Mouse (Mus musculus) heart, embryonic 11.5 days (tissue): ENCODE data around the gene Mmp25. TPM values are rescaled to one million over a fixed set of nuclear protein-coding genes. Genes with fewer than 3 reads are reported as not detected.
A peak's percentile ranks its signal among the peaks of the same experiment; 100 is the strongest.

Source experiments
- ATAC-seq: fragments of 200-750 bp; cut with Nextera tagmentation; replicated peaks from 2 replicates; pipeline ENCODE4 v1.8.0; 2017; ENCODE audit warnings: moderate library complexity; ENCODE audit not compliant: insufficient number of reproducible peaks, low FRiP score, low TSS enrichment
- H3K27ac ChIP-seq: fragments of 300-500 bp; sonication (generic); 2 replicates; pipeline ENCODE4 v1.5.1; 2014; ENCODE audit warnings: mild to moderate bottlenecking, low read depth, low read length
- H3K27me3 ChIP-seq: fragments of 300-500 bp; sonication (generic); 2 replicates; pipeline ENCODE4 v1.6.1; 2014; ENCODE audit warnings: mild to moderate bottlenecking, low read length, mixed read lengths; ENCODE audit not compliant: control insufficient read depth, insufficient read depth
- H3K36me3 ChIP-seq: fragments of 300-500 bp; sonication (generic); 2 replicates; pipeline ENCODE4 v1.6.1; 2014; ENCODE audit warnings: mild to moderate bottlenecking, low read length, moderate library complexity, mixed read lengths; ENCODE audit not compliant: control insufficient read depth, insufficient read depth
- H3K4me1 ChIP-seq: fragments of 300-500 bp; sonication (generic); 2 replicates; pipeline ENCODE4 v1.6.1; 2014; ENCODE audit warnings: low read length; ENCODE audit not compliant: control insufficient read depth, insufficient read depth
- H3K4me2 ChIP-seq: fragments of 300-500 bp; sonication (generic); 2 replicates; pipeline ENCODE4 v1.6.1; 2014; ENCODE audit warnings: mild to moderate bottlenecking, moderate library complexity
- H3K4me3 ChIP-seq: fragments of 300-500 bp; sonication (generic); 2 replicates; pipeline ENCODE4 v1.5.1; 2014; ENCODE audit warnings: low read depth, low read length
- H3K9ac ChIP-seq: fragments of 300-500 bp; sonication (generic); 2 replicates; pipeline ENCODE4 v1.6.1; 2014; ENCODE audit warnings: mild to moderate bottlenecking, low read depth, low read length, moderate library complexity
- H3K9me3 ChIP-seq: fragments of 300-500 bp; sonication (generic); replicated peaks from 2 replicates; pipeline ENCODE4 v1.6.1; 2016; ENCODE audit warnings: low read length; ENCODE audit not compliant: control insufficient read depth
- WGBS: fragments of 180-500 bp; shearing (Covaris S2); extraction: QIAGEN DNeasy Blood & Tissue Kit; methylation state at CpG from one replicate; pipeline ENCODE4 v1.1.7; 2014; ENCODE audit not compliant: insufficient replicate concordance; 5-methylcytosine and 5-hydroxymethylcytosine counted together
- polyA plus RNA-seq: library from polyadenylated mRNA; unstranded; fragments of >200 nt; fragmentation: Nextera tagmentation; extraction: Ambion mirVana; gene quantifications from 2 replicates; pipeline ENCODE4 v1.2.1, GENCODE M21; 2014

The Mmp25 gene
- polyA plus RNA-seq, 1 experiment from 2014 or later: 0.07 TPM

GRCm38 (mm10) chr17:23672761-23673160 is 27.7 kb upstream of the Mmp25 start:
- no peaks in the 10 kb centered on the region for H3K9me3 ChIP-seq
- H3K4me2 ChIP-seq: peak overlapping the region; percentile 95
- peak overlapping the region; percentile 39; the same call in 1 of the 2 replicates for H3K9ac ChIP-seq
- peak overlapping the region; percentile 73 for H3K4me3 ChIP-seq
- H3K4me1 ChIP-seq: peaks cover 21% of the 10 kb centered on the region
- H3K27ac ChIP-seq: no peak overlapping the region
- H3K36me3 ChIP-seq: peaks cover 16% of the 10 kb centered on the region
- no peak for ATAC-seq
- 56% methylated on average over 3 of the region's 3 CpGs for WGBS
- no peaks in the 10 kb centered on the region for H3K27me3 ChIP-seq

DNA sequence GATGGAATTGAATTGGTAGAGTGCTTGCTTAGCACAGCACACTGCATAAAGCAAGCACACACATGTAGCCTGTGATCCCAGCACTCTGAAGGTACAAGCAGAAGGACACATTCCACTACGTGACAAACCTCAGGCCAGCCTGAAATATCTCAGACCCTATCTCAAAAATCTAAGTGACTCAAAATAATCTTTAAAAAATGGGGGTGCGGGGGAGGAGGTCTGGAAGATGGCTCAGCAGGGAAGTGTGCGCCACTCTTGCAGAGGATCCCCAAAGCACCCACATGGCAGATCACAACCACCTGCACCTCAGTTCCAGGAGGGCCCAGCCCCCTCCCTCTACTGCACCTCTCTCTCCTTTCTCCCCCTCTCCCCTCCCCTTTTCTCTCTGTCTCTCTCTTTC is 26.4 kb upstream of the Mmp25 start:
- H3K4me3 ChIP-seq: no peak overlapping the region
- peaks cover 20% of the 10 kb centered on the region for H3K36me3 ChIP-seq
- 89% methylated on average over 3 of the region's 3 CpGs for WGBS
- H3K9ac ChIP-seq: no peak overlapping the region
- no peak overlapping the region for H3K27ac ChIP-seq
- H3K4me2 ChIP-seq: no peak overlapping the region
- ATAC-seq: no peak
- H3K27me3 ChIP-seq: no peaks in the 10 kb centered on the region
- no peaks in the 10 kb centered on the region for H3K9me3 ChIP-seq
- H3K4me1 ChIP-seq: peaks cover 21% of the 10 kb centered on the region

DNA sequence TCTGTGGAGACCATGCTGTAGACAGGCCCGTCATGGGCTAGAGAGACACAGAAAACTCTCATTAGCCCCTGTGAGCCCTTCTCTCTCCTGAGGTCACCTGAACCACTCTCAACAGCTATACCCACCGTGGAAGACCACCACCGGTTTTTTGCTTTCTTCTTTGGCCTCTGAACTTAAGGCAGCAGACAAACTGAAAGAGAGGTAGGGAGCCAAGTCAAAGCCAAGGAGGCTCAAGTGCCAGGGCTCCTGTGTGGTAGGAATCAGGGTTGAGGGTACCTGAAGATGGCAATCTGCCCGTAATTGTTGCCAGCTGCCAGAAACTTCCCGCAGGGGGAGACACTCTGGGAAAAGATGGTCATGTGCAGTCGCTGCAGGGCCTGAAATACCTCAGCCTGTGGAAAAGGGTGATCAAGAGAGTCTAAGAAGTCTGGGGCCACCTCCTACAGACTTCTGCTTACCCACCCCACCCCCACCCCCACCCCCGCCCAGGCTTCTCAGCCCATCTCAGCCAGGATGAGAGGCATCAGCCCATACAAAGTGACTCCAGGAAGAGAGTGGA is 25.5 kb upstream of the Mmp25 start:
- peaks cover 15% of the 10 kb centered on the region for H3K4me1 ChIP-seq
- no peak for ATAC-seq
- WGBS: 88% methylated on average over 7 of the region's 7 CpGs

DNA sequence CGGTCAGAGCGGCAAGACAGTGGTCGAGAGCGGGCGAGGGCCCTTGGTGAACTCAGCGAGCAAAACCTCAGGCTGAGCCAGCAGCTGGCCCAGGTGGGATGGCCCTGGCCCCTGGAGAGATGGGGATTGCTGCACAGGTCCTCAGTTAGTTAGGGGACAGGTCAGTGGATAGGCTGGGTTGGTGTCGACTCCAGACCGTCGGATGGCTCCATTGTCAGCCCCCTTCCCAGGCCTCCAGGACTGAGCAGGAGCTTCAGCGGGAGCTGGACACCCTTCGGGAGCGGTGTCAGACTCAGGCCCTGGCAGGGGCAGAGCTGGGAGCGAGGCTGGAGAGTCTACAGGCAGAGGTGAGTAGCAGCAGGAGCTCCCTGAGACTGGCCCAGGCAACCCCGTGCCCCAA is 20.4 kb upstream of the Mmp25 start:
- Histone ChIP-seq H3K4me3 (no peak overlapping the region), H3K4me2 (no peak overlapping the region), H3K36me3 (peaks cover 22% of the 10 kb centered on the region), H3K4me1 (no peaks in the 10 kb centered on the region), H3K9me3 (no peaks in the 10 kb centered on the region), H3K27me3 (peaks cover 27% of the 10 kb centered on the region), H3K27ac (no peak overlapping the region), H3K9ac (no peak overlapping the region)
- 78% methylated on average over 14 of the region's 14 CpGs for WGBS
- ATAC-seq: no peak

More for the DNA sequence above, 25.5 kb upstream of the Mmp25 start:
- Histone ChIP-seq H3K27ac (no peak overlapping the region), H3K9ac (no peak overlapping the region), H3K9me3 (no peaks in the 10 kb centered on the region), H3K36me3 (peaks cover 23% of the 10 kb centered on the region), H3K4me3 (no peak overlapping the region), H3K4me2 (no peak overlapping the region), H3K27me3 (no peaks in the 10 kb centered on the region)

DNA sequence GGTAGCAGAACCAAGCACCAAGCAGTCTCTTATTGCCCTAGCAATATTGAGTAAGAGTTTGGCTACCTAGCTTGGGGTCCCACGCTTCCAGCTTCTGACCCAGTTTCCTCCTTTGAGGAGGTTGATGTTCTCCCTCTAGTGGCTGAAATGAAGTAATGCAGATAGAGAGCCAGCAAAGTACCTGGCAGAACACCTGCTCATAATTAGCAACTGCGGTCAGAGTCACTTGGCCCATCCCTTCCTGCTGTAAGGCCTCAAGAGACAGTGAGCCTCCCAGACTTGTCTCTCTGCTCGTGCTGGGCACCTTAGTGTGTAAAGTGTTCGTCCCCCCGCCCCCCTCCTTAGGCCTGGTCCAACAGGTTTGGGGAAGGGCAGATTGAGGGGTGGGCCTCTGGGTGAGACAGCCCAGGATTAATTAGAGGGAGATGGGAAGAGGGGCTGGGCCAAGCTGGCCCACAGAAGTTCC is 19.5 kb upstream of the Mmp25 start:
- no peak overlapping the region for H3K4me3 ChIP-seq
- no peaks in the 10 kb centered on the region for H3K9me3 ChIP-seq
- H3K27ac ChIP-seq: no peak overlapping the region
- H3K9ac ChIP-seq: no peak overlapping the region
- no peak for ATAC-seq
- peaks cover 17% of the 10 kb centered on the region for H3K36me3 ChIP-seq
- WGBS: 14% methylated on average over 5 of the region's 5 CpGs
- H3K4me2 ChIP-seq: no peak overlapping the region
- no peaks in the 10 kb centered on the region for H3K4me1 ChIP-seq
- peaks cover 37% of the 10 kb centered on the region for H3K27me3 ChIP-seq

DNA sequence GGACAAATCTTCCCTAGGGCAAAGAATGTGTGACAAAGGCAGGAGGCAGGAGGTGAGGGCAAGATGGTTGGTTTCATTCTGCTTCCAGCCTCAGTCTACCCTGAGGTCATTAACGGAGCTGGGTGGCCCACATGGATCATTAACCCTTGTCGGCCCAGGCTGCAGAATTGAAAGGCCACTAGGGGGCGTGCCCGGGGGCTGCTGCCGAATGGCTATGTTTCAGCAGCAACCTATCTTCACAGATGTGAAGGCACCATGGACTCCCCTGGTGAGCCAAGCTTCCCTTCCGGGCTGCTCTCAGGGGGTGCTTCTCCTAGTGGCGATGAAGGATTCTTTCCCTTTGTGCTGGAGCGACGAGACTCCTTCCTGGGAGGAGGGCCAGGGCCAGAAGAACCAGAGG is 16.4 kb upstream of the Mmp25 start:
- no peak for ATAC-seq
- H3K27me3 ChIP-seq: peaks cover 44% of the 10 kb centered on the region
- H3K9me3 ChIP-seq: no peaks in the 10 kb centered on the region
- no peaks in the 10 kb centered on the region for H3K4me1 ChIP-seq
- H3K36me3 ChIP-seq: 0 out of 2 replicates have a peak, but pooled peaks cover 3% of the 10 kb centered on the region
- 2% methylated on average over 9 of the region's 9 CpGs for WGBS
- H3K4me3 ChIP-seq: no peak overlapping the region
- no peak overlapping the region for H3K9ac ChIP-seq
- no peak overlapping the region for H3K4me2 ChIP-seq
- no peak overlapping the region for H3K27ac ChIP-seq

GRCm38 (mm10) chr17:23660876-23661200 is 15.8 kb upstream of the Mmp25 start:
- Histone ChIP-seq H3K4me2 (peak overlapping the region; percentile 7; the same call in 1 of the 2 replicates), H3K9me3 (no peaks in the 10 kb centered on the region), H3K27ac (no peak overlapping the region), H3K4me3 (no peak overlapping the region), H3K9ac (no peak overlapping the region), H3K36me3 (no peaks in the 10 kb centered on the region), H3K27me3 (peaks cover 46% of the 10 kb centered on the region), H3K4me1 (no peaks in the 10 kb centered on the region)
- WGBS: 2% methylated on average over 14 of the region's 14 CpGs
- ATAC-seq: no peak

DNA sequence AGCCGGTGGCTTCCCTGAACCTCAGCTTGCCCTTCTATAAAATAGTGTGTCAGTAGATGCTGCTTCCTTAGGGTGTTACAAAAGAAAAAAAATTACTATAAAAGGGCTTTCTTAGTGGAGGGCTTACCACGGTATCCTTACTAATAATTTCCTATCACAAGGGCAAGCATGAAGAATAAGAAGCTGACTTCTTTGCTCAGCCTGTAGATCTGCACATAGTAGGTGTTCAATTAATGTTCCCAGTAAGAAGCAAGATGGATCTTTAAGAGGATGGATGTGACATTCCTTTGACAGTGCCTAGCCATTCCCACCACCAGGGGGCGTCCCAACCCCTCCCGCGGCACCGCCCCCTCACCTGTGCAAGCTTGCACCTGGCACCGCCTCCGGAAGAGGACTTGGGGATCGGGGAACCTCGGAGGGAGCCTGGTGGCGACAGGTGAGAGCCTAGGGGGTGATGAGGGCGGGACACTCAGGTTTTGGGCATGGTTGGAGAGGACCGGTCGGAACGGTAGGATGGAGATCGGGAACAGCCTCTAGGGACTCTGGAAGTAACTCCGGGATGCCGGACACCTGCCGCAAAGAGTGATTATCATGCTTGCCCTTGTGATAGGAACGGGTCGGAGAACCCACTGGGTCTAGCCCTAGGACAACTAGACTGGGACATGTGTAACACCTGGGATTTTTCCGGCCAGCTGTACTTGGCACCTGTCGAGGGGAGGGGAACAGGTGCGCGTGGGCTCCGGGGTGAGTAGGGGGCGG is 15.2 kb upstream of the Mmp25 start, which contains the start of gene Bicdl2:
Gene Bicdl2, plus strand, starts transcription at position 390 of the 759 bp plus-strand sequence.
- no peaks in the 10 kb centered on the region for H3K4me1 ChIP-seq
- H3K9ac ChIP-seq: no peak within 1 kb of the TSS
- peak within 1 kb of the TSS; percentile 11; the same call in 1 of the 2 replicates for H3K4me3 ChIP-seq
- ATAC-seq: no peak
- no peaks in the 10 kb centered on the region for H3K36me3 ChIP-seq
- peak within 1 kb of the TSS; percentile 7; the same call in 1 of the 2 replicates for H3K4me2 ChIP-seq
- peaks cover 46% of the 10 kb centered on the region for H3K27me3 ChIP-seq
- WGBS: 9% methylated on average over 27 of the region's 27 CpGs
- H3K27ac ChIP-seq: no peak within 1 kb of the TSS
- H3K9me3 ChIP-seq: no peaks in the 10 kb centered on the region
